Mouse (Mus musculus): Measurements from ENCODE around the gene Ptf1a. TPM values are rescaled to one million over a fixed set of nuclear protein-coding genes. Genes with fewer than 3 reads are reported as not detected.

The Ptf1a gene
- total and polyA plus RNA-seq, 3 experiments: not detected

- no peaks in the 10 kb centered on the region; a peak in 2 of 4 replicates for H3K27me3 ChIP-seq (ENCODE audit: control insufficient read depth in 1 of 2, insufficient read depth in 2 of 2, low read length in 2 of 2)
- no peaks in the 10 kb centered on the region for H3K9me3 ChIP-seq (replicated peaks; ENCODE audit: insufficient read depth, low read length)
- no peaks in the 10 kb centered on the region for H3K36me3 ChIP-seq (ENCODE audit: control insufficient read depth in 1 of 2, insufficient read depth in 2 of 2, low read length in 2 of 2)
- no peak overlapping the region for H3K9ac ChIP-seq (ENCODE audit: control insufficient read depth, low read depth, low read length, poor library complexity, severe bottlenecking)
- H3K4me3 ChIP-seq (ENCODE audit: control insufficient read depth in 1 of 2, insufficient read depth in 1 of 2, low read depth in 2 of 2, low read length in 2 of 2): no peak overlapping the region
- DNase-seq (ENCODE audit: low read depth, low spot score): no peak
- no peaks in the 10 kb centered on the region for H3K79me2 ChIP-seq (ENCODE audit: control insufficient read depth, insufficient read depth, low read length, poor library complexity)
- TF ChIP-seq ZC3H11A (IDR thresholded peaks at IDR 0.05; ENCODE audit: low read depth, low read length): no peak
- no peak for TF ChIP-seq MEF2A (IDR thresholded peaks at IDR 0.05; ENCODE audit: extremely low read depth, insufficient replicate concordance, low read depth, low read length, poor library complexity, severe bottlenecking)
- TF ChIP-seq ETS1 (IDR thresholded peaks at IDR 0.05; ENCODE audit: low read depth, low read length): no peak
- no peak for TF ChIP-seq ZMIZ1 (IDR thresholded peaks at IDR 0.05; ENCODE audit: low read depth, low read length)
- no peak for TF ChIP-seq CHD1 (IDR thresholded peaks at IDR 0.05; ENCODE audit: low read depth, low read length)
- no peak for TF ChIP-seq TCF12 (IDR thresholded peaks at IDR 0.05; ENCODE audit: low read depth, low read length)
- no peak for TF ChIP-seq ELF1 (IDR thresholded peaks at IDR 0.05; ENCODE audit: low read depth, low read length)
- no peak for TF ChIP-seq USF2 (IDR thresholded peaks at IDR 0.05; ENCODE audit: borderline replicate concordance in 1 of 2, insufficient read depth in 1 of 2, low read depth in 1 of 2, low read length in 2 of 2)
- no peak overlapping the region for H3K27ac ChIP-seq (ENCODE audit: control insufficient read depth, low read depth, low read length)
- H3K4me1 ChIP-seq (ENCODE audit: control insufficient read depth in 1 of 2, insufficient read depth in 2 of 2, low read length in 2 of 2): no peaks in the 10 kb centered on the region
Observed at GRCm38 (mm10) chr2:19422226-19422625, 23.2 kb upstream of the Ptf1a start.

DNA sequence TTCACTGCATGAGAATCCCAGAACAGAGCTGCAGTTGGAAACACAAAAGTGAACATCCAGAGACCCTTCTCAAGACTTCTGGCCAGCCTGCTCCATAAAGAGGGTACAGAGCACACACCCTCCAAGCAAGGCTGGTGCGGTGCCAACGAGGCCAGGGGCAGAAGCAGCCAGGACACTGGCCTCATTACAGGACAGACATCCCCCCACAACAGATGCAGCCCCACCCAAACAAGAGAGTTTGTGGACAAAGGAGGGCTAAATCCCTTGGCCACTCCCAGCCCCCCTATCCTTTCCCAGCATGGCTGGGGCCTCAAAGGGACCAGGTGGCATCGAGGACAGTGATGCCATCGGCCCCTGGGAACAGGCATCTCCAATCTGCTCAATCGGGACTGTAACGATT lies 22.4 kb upstream of the Ptf1a start:
- Histone ChIP-seq H3K9me3 (replicated peaks; ENCODE audit: insufficient read depth, low read length) (no peaks in the 10 kb centered on the region), H3K4me3 (ENCODE audit: control insufficient read depth in 1 of 2, insufficient read depth in 1 of 2, low read depth in 2 of 2, low read length in 2 of 2) (no peak overlapping the region), H3K36me3 (ENCODE audit: control insufficient read depth in 1 of 2, insufficient read depth in 2 of 2, low read length in 2 of 2) (no peaks in the 10 kb centered on the region), H3K27me3 (ENCODE audit: control insufficient read depth in 1 of 2, insufficient read depth in 2 of 2, low read length in 2 of 2) (no peaks in the 10 kb centered on the region; a peak in 2 of 4 replicates), H3K27ac (ENCODE audit: control insufficient read depth, low read depth, low read length) (no peak overlapping the region), H3K79me2 (ENCODE audit: control insufficient read depth, insufficient read depth, low read length, poor library complexity) (no peaks in the 10 kb centered on the region), H3K9ac (ENCODE audit: control insufficient read depth, low read depth, low read length, poor library complexity, severe bottlenecking) (no peak overlapping the region), H3K4me1 (ENCODE audit: control insufficient read depth in 1 of 2, insufficient read depth in 2 of 2, low read length in 2 of 2) (no peaks in the 10 kb centered on the region)
- no peak for DNase-seq (ENCODE audit: low read depth, low spot score)
- TF ChIP-seq USF2 (IDR thresholded peaks at IDR 0.05; ENCODE audit: borderline replicate concordance in 1 of 2, insufficient read depth in 1 of 2, low read depth in 1 of 2, low read length in 2 of 2) (no peak), TAL1 (IDR thresholded peaks at IDR 0.05; ENCODE audit: low read length) (no peak), UBTF (IDR thresholded peaks at IDR 0.05; ENCODE audit: borderline replicate concordance, insufficient read depth, low read depth, low read length) (no peak), JUND (IDR thresholded peaks at IDR 0.05; ENCODE audit: low read depth, low read length) (no peak), MYB (IDR thresholded peaks at IDR 0.05; ENCODE audit: low read depth, low read length) (no peak), NELFE (IDR thresholded peaks at IDR 0.05; ENCODE audit: low read depth, low read length) (no peak), TCF12 (IDR thresholded peaks at IDR 0.05; ENCODE audit: low read depth, low read length) (no peak), POLR2AphosphoS2 (IDR thresholded peaks at IDR 0.05; ENCODE audit: low read length) (no peak), ZC3H11A (IDR thresholded peaks at IDR 0.05; ENCODE audit: low read depth, low read length) (no peak), SMC3 (IDR thresholded peaks at IDR 0.05; ENCODE audit: low read depth, low read length) (no peak)

All from MEL (cell line).